Mouse (Mus musculus) stomach, embryonic 14.5 days (tissue): Measurements from ENCODE around the gene Akap13. TPM values are rescaled to one million over a fixed set of nuclear protein-coding genes. Genes with fewer than 3 reads are reported as not detected.
"Not testable (repeated sequence)": the region's sequence is repeated elsewhere in the genome, so short reads cannot be mapped to it uniquely, and the experiment has no call there.

ENCODE experiments used
- ATAC-seq: fragments of 200-750 bp; cut with Nextera tagmentation; 2 replicates; pipeline ENCODE4 v1.8.0; 2017; ENCODE audit warnings: low read depth, moderate TSS enrichment; ENCODE audit not compliant: insufficient number of reproducible peaks, insufficient read depth, low FRiP score
- H3K27ac ChIP-seq: fragments of 300-500 bp; sonication (generic); 2 replicates; pipeline ENCODE4 v1.5.1; 2014; ENCODE audit warnings: mild to moderate bottlenecking, low read length, moderate library complexity, mixed read lengths
- H3K27me3 ChIP-seq: fragments of 300-500 bp; sonication (generic); 2 replicates; pipeline ENCODE4 v1.6.1; 2014; ENCODE audit warnings: low read length, control low read depth, mixed read lengths; ENCODE audit not compliant: control insufficient read depth, insufficient read depth
- H3K36me3 ChIP-seq: fragments of 300-500 bp; sonication (generic); 2 replicates; pipeline ENCODE4 v1.6.1; 2014; ENCODE audit warnings: mild to moderate bottlenecking, control low read depth, low read length, moderate library complexity, mixed read lengths; ENCODE audit not compliant: control insufficient read depth, insufficient read depth
- H3K4me1 ChIP-seq: fragments of 300-500 bp; sonication (generic); 2 replicates; pipeline ENCODE4 v1.6.1; 2014; ENCODE audit warnings: low read length, control low read depth, mixed read lengths; ENCODE audit not compliant: control insufficient read depth, insufficient read depth
- H3K4me2 ChIP-seq: fragments of 300-500 bp; sonication (generic); replicated peaks from 2 replicates; pipeline ENCODE4 v1.6.1; 2014; ENCODE audit warnings: low read depth, low read length, control low read depth
- H3K4me3 ChIP-seq: fragments of 300-500 bp; sonication (generic); 2 replicates; pipeline ENCODE4 v1.5.1; 2014; ENCODE audit warnings: low read depth, low read length, control low read depth
- H3K9ac ChIP-seq: fragments of 300-500 bp; sonication (generic); replicated peaks from 2 replicates; pipeline ENCODE4 v1.6.1; 2014; ENCODE audit warnings: low read depth, mild to moderate bottlenecking, control low read depth, low read length, moderate library complexity, mixed read lengths
- H3K9me3 ChIP-seq: fragments of 300-500 bp; sonication (generic); 2 replicates; pipeline ENCODE4 v1.6.1; 2016; ENCODE audit warnings: low read depth, low read length, control low read depth; ENCODE audit not compliant: control insufficient read depth
- WGBS: fragments of 180-500 bp; shearing (Covaris S2); extraction: QIAGEN DNeasy Blood & Tissue Kit; methylation state at CpG from one replicate; pipeline ENCODE4 v1.1.7; 2014; 5-methylcytosine and 5-hydroxymethylcytosine counted together
- polyA plus RNA-seq: library from polyadenylated mRNA; unstranded; fragments of >200 nt; fragmentation: Nextera tagmentation; extraction: Ambion mirVana; gene quantifications from 2 replicates; pipeline ENCODE4 v1.2.1, GENCODE M21; 2014

The Akap13 gene
- polyA plus RNA-seq, 1 experiment from 2014 or later, result 74.0 TPM

GRCm38 (mm10) chr7:75609456-75610262, 154.3 kb downstream of the Akap13 start:
- no peaks in the 10 kb centered on the region for H3K27me3 ChIP-seq
- no peak overlapping the region for H3K4me3 ChIP-seq
- WGBS, result 84% methylated on average over 14 of the region's 14 CpGs
- H3K27ac ChIP-seq, result peak overlapping the region; percentile 75
- peaks cover 20% of the 10 kb centered on the region; the same call in 1 of the 2 replicates for H3K36me3 ChIP-seq
- H3K9me3 ChIP-seq, result no peaks in the 10 kb centered on the region
- H3K4me1 ChIP-seq, result peaks cover 16% of the 10 kb centered on the region; the same call in 1 of the 2 replicates
- ATAC-seq, result no peak
- no peak overlapping the region for H3K9ac ChIP-seq
- H3K4me2 ChIP-seq, result no peak overlapping the region

DNA sequence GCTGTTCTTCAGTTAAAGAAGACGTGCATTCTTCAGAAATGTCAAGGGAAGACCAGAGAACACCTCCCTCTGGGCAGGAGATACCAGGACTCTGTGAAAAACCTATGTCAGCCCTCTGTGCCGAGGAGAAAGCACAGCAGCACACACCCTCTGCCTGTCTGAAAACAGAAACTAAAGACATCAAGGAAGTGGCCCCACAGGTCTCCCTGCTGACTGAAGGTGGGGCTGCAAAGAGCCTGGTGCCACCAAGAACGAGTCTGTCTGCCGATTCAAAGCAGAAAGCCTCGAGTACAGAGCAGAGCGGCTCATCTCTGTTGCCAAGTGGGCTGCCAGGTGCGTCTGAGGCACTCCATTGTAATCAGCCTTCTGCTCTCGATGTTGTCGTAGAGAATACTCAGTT, 155.1 kb downstream of the Akap13 start:
- H3K36me3 ChIP-seq, result peaks cover 20% of the 10 kb centered on the region; the same call in 1 of the 2 replicates
- H3K27ac ChIP-seq, result peak overlapping the region; percentile 10; the same call in 1 of the 2 replicates
- no peak overlapping the region for H3K4me3 ChIP-seq
- H3K4me2 ChIP-seq, result no peak overlapping the region
- H3K9me3 ChIP-seq, result no peaks in the 10 kb centered on the region
- peaks cover 16% of the 10 kb centered on the region; the same call in 1 of the 2 replicates for H3K4me1 ChIP-seq
- no peak overlapping the region for H3K9ac ChIP-seq
- 0 out of 2 replicates have a peak, but pooled peaks have one; percentile 42 for ATAC-seq
- WGBS, result 70% methylated on average over 9 of the region's 9 CpGs
- H3K27me3 ChIP-seq, result no peaks in the 10 kb centered on the region

- no peak for ATAC-seq
- no peak overlapping the region for H3K9ac ChIP-seq
- 79% methylated on average over 15 of the region's 15 CpGs for WGBS
- H3K27me3 ChIP-seq, result no peaks in the 10 kb centered on the region
- H3K9me3 ChIP-seq, result no peaks in the 10 kb centered on the region
- H3K4me1 ChIP-seq, result peaks cover 16% of the 10 kb centered on the region; the same call in 1 of the 2 replicates
- H3K4me3 ChIP-seq, result no peak overlapping the region
- peaks cover 20% of the 10 kb centered on the region; the same call in 1 of the 2 replicates for H3K36me3 ChIP-seq
- no peak overlapping the region for H3K4me2 ChIP-seq
- no peak overlapping the region; the same call in 1 of the 2 replicates for H3K27ac ChIP-seq
These were observed 156.1 kb downstream of the Akap13 start for GRCm38 (mm10) chr7:75611261-75611950.

DNA sequence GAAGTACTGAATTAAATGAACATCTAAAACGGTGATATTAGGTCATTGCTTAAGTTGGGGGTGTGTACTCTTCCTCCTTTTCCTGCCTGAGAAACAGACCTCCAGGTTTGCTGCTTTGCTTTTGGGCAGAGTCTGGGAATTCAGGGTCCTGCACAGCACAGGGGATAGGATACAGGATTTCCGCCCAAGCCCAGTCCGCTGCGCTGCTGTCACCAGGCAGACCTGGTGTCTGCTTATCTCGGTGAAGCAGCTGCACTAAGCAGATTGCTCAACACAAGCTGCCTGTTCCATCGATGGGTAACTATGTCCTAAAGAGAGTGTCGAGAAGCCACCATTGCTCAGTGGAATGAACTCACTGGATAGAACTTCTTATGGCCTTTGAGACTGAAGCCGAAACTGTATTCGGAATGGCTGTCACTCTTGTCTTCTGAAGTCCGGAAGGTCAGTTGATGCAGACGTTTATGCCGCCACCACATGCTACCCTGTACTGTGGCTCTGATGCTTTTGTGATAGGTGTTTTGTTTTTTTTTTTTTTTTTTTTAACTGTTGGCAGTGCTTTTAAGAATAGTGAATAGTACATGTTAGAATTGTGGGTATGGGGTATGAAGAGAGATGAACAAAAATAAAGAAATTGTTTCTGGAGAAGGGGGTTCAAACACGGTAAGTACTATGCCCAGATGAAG, 156.8 kb downstream of the Akap13 start:
- 62% methylated on average over 13 of the region's 13 CpGs for WGBS
- H3K9me3 ChIP-seq, result no peaks in the 10 kb centered on the region
- peak; percentile 81; the same call in 1 of the 2 replicates for ATAC-seq
- H3K27ac ChIP-seq, result peak overlapping the region; percentile 40; the same call in 1 of the 2 replicates
- peaks cover 20% of the 10 kb centered on the region; the same call in 1 of the 2 replicates for H3K36me3 ChIP-seq
- no peaks in the 10 kb centered on the region for H3K27me3 ChIP-seq
- no peak overlapping the region for H3K4me2 ChIP-seq
- H3K9ac ChIP-seq, result no peak overlapping the region
- peaks cover 16% of the 10 kb centered on the region; the same call in 1 of the 2 replicates for H3K4me1 ChIP-seq
- H3K4me3 ChIP-seq, result no peak overlapping the region

- Histone ChIP-seq H3K4me1 (peaks cover 16% of the 10 kb centered on the region; the same call in 1 of the 2 replicates), H3K9me3 (no peaks in the 10 kb centered on the region), H3K4me2 (no peak overlapping the region), H3K27ac (no peak overlapping the region), H3K27me3 (no peaks in the 10 kb centered on the region), H3K36me3 (peaks cover 20% of the 10 kb centered on the region; the same call in 1 of the 2 replicates), H3K9ac (no peak overlapping the region), H3K4me3 (no peak overlapping the region)
- no peak for ATAC-seq
These were observed 157.3 kb downstream of the Akap13 start for GRCm38 (mm10) chr7:75612683-75613053.

DNA sequence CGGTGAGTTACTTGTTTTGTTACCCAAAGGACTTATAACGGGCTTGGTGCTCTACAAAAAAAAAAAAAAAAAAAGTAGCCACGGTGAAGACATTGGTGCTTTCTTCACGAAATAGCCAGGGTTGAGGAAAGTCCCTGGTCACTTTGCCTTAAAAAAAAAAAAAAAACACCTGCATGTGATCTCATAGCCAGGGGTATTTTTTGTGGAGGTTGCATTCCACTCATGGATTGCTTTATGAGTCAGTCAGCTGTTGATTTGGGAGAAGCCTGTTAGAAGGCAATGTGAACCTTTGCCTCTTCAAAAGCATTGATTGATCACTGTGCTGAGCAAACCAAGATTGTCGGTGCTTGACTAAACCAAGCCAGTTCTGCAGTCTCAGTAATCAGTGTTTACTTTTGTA, 157.9 kb downstream of the Akap13 start:
- no peak overlapping the region for H3K27ac ChIP-seq
- no peaks in the 10 kb centered on the region for H3K27me3 ChIP-seq
- ATAC-seq, result peak; percentile 42; the same call in 1 of the 2 replicates
- H3K4me2 ChIP-seq, result no peak overlapping the region
- H3K9me3 ChIP-seq, result no peaks in the 10 kb centered on the region
- peaks cover 20% of the 10 kb centered on the region; the same call in 1 of the 2 replicates for H3K36me3 ChIP-seq
- WGBS, result 27% methylated on average over 5 of the region's 5 CpGs
- H3K4me1 ChIP-seq, result peaks cover 16% of the 10 kb centered on the region; the same call in 1 of the 2 replicates
- no peak overlapping the region for H3K9ac ChIP-seq
- H3K4me3 ChIP-seq, result no peak overlapping the region

- Histone ChIP-seq H3K4me3 (no peak overlapping the region), H3K36me3 (peaks cover 14% of the 10 kb centered on the region; the same call in 1 of the 2 replicates), H3K27ac (no peak overlapping the region), H3K27me3 (no peaks in the 10 kb centered on the region), H3K4me2 (no peak overlapping the region), H3K9ac (no peak overlapping the region), H3K9me3 (no peaks in the 10 kb centered on the region), H3K4me1 (0 out of 2 replicates have a peak, but pooled peaks cover 10% of the 10 kb centered on the region)
- no peak for ATAC-seq
- 93% methylated on average over 8 of the region's 8 CpGs for WGBS
These were observed 159.5 kb downstream of the Akap13 start for GRCm38 (mm10) chr7:75614826-75615225.

DNA sequence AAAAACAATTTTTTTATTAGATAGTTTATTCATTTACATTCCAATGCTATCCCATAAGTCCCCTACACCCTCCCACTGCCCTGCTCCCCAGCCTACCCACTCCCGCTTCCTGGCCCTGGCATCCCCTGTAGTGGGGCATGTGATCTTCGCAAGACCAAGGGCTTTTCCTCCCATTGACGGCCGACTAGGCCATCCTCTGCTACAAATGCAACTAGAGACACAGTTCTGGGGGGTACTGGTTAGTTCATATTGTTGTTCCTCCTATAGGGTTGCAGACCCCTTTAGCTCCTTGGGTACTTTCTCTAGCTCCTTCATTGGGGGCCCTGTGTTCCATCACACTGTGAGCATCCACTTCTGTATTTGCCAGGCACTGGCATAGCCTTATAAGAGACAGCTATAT, 161.9 kb downstream of the Akap13 start:
- not testable (repeated sequence) for H3K4me1 ChIP-seq, H3K4me3 ChIP-seq, H3K36me3 ChIP-seq, H3K27ac ChIP-seq, H3K9me3 ChIP-seq, ATAC-seq, H3K4me2 ChIP-seq, H3K9ac ChIP-seq, H3K27me3 ChIP-seq
- 99% methylated on average over 4 of the region's 4 CpGs for WGBS
